Mouse (Mus musculus): ENCODE results near the gene Olfr1219. TPM values are rescaled to one million over a fixed set of nuclear protein-coding genes. Genes with fewer than 3 reads are reported as not detected.

Gene Olfr1219
- polyA plus RNA-seq (2016; fragmentation: Nextera tagmentation; extraction: Ambion mirVana) = not detected in 2 replicates

- Histone ChIP-seq H3K4me3 (no peak within 1 kb of the TSS), H3K27me3 (ENCODE audit: insufficient read depth, poor library complexity, severe bottlenecking) (no peaks in the 10 kb centered on the region), H3K9me3 (no peaks in the 10 kb centered on the region), H3K36me3 (no peaks in the 10 kb centered on the region), H3K4me1 (no peaks in the 10 kb centered on the region), H3K27ac (no peak within 1 kb of the TSS)
- DNase-seq (ENCODE audit: low spot score) = no peak
- 73% methylated on average over 1 of the region's 1 CpGs for WGBS
Measured at GRCm38 (mm10) chr2:89083413-89083812, at the start of gene Olfr1219. Olfr1219 (minus strand) TSS chr2:89083513.

GRCm38 (mm10) chr2:89132954-89133353 is 49.6 kb upstream of the Olfr1219 start, which contains the start of gene Olfr1222:
Olfr1222 (minus strand) TSS chr2:89133054.
- no peaks in the 10 kb centered on the region for H3K4me1 ChIP-seq
- no peaks in the 10 kb centered on the region for H3K36me3 ChIP-seq
- no peak within 1 kb of the TSS for H3K4me3 ChIP-seq
- H3K27me3 ChIP-seq (ENCODE audit: insufficient read depth, poor library complexity, severe bottlenecking) = no peaks in the 10 kb centered on the region
- 41% methylated on average over 3 of the region's 3 CpGs for WGBS
- no peak within 1 kb of the TSS for H3K27ac ChIP-seq
- H3K9me3 ChIP-seq = no peaks in the 10 kb centered on the region
- DNase-seq (ENCODE audit: low spot score) = no peak

DNA sequence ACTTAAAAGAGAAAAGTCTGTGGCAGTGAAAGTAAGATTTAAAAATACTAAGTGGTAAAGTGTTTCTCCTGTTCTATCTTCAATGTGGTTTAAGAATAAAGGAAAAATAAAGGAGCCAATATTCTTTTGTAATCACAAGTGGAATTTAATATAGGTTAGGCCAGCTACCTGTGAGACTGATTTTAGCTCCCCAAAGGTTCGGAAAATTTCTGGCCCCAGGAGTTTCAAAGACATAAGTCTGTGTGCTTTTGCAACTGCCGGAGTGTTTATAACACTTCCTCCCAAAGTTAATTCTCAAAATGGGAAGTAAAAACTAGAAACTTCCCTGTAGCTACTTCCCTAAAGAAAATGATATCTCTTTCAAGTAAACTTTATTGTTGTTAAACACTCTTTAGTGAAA is 33.9 kb upstream of the Olfr1219 start, which contains the start of gene Olfr1221:
TSS of gene Olfr1221 (minus strand) at position 101 of the 400 bp plus-strand sequence.
- no peaks in the 10 kb centered on the region for H3K36me3 ChIP-seq
- no peak within 1 kb of the TSS for H3K4me3 ChIP-seq
- no peaks in the 10 kb centered on the region for H3K27me3 ChIP-seq (ENCODE audit: insufficient read depth, poor library complexity, severe bottlenecking)
- H3K9me3 ChIP-seq = no peaks in the 10 kb centered on the region
- 82% methylated on average over 2 of the region's 2 CpGs for WGBS
- H3K4me1 ChIP-seq = no peaks in the 10 kb centered on the region
- no peak within 1 kb of the TSS for H3K27ac ChIP-seq
- no peak for DNase-seq (ENCODE audit: low spot score)

DNA sequence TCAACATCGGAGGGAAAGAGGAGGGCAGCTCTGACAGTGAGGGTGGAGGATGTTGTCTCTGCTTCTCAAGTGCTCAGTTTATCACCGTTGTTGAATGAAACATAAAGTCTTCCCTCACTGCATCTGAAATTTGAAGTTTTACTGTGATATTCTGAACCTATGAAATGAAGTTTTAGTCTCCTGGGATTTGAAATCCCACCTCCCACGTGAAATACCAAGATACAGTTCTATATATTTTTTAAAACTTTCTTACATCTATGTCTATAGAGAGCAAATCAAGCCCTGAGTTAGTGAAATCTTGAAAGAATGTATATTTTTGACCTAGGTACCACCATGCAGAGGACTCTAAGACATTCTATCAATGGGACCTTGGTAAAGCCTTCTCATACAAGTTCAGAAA is 23.4 kb upstream of the Olfr1219 start, which contains the start of gene Olfr1220:
TSS of gene Olfr1220 (minus strand) at position 101 of the 400 bp plus-strand sequence.
- Histone ChIP-seq H3K4me3 (no peak within 1 kb of the TSS), H3K27ac (no peak within 1 kb of the TSS), H3K27me3 (ENCODE audit: insufficient read depth, poor library complexity, severe bottlenecking) (no peaks in the 10 kb centered on the region), H3K4me1 (no peaks in the 10 kb centered on the region), H3K36me3 (no peaks in the 10 kb centered on the region), H3K9me3 (no peaks in the 10 kb centered on the region)
- no peak for DNase-seq (ENCODE audit: low spot score)
- WGBS = 73% methylated on average over 3 of the region's 3 CpGs

- H3K27ac ChIP-seq = no peak overlapping the region
- H3K9me3 ChIP-seq = no peaks in the 10 kb centered on the region
- H3K27me3 ChIP-seq (ENCODE audit: insufficient read depth, poor library complexity, severe bottlenecking) = no peaks in the 10 kb centered on the region
- no peak overlapping the region for H3K4me3 ChIP-seq
- no peaks in the 10 kb centered on the region for H3K36me3 ChIP-seq
- DNase-seq (ENCODE audit: low spot score) = no peak
- no peaks in the 10 kb centered on the region for H3K4me1 ChIP-seq
Measured at GRCm38 (mm10) chr2:89105651-89106050, 22.3 kb upstream of the Olfr1219 start.

- Histone ChIP-seq H3K4me1 (no peaks in the 10 kb centered on the region), H3K9me3 (no peaks in the 10 kb centered on the region), H3K27ac (no peak overlapping the region), H3K27me3 (ENCODE audit: insufficient read depth, poor library complexity, severe bottlenecking) (no peaks in the 10 kb centered on the region), H3K36me3 (no peaks in the 10 kb centered on the region), H3K4me3 (no peak overlapping the region)
- 95% methylated on average over 1 of the region's 1 CpGs for WGBS
- no peak for DNase-seq (ENCODE audit: low spot score)
Measured at GRCm38 (mm10) chr2:89093848-89094247, 10.5 kb upstream of the Olfr1219 start.

- no peaks in the 10 kb centered on the region for H3K9me3 ChIP-seq
Measured at GRCm38 (mm10) chr2:89081487-89081886, 1.8 kb downstream of the Olfr1219 start.

GRCm38 (mm10) chr2:89061087-89061486 is 22.2 kb downstream of the Olfr1219 start, which contains the start of gene Olfr1218:
Olfr1218 (minus strand) TSS chr2:89061187.
- H3K4me1 ChIP-seq = no peaks in the 10 kb centered on the region
- H3K36me3 ChIP-seq = no peaks in the 10 kb centered on the region
- no peak within 1 kb of the TSS for H3K4me3 ChIP-seq
- H3K27ac ChIP-seq = no peak within 1 kb of the TSS
- no peaks in the 10 kb centered on the region for H3K9me3 ChIP-seq
- no peaks in the 10 kb centered on the region for H3K27me3 ChIP-seq (ENCODE audit: insufficient read depth, poor library complexity, severe bottlenecking)
- DNase-seq (ENCODE audit: low spot score) = no peak

More at GRCm38 (mm10) chr2:89081487-89081886, 1.8 kb downstream of the Olfr1219 start:
- no peaks in the 10 kb centered on the region for H3K36me3 ChIP-seq
- no peak for DNase-seq (ENCODE audit: low spot score)
- H3K27me3 ChIP-seq (ENCODE audit: insufficient read depth, poor library complexity, severe bottlenecking) = no peaks in the 10 kb centered on the region
- H3K4me1 ChIP-seq = no peaks in the 10 kb centered on the region
- no peak overlapping the region for H3K27ac ChIP-seq
- no peak overlapping the region for H3K4me3 ChIP-seq

DNA sequence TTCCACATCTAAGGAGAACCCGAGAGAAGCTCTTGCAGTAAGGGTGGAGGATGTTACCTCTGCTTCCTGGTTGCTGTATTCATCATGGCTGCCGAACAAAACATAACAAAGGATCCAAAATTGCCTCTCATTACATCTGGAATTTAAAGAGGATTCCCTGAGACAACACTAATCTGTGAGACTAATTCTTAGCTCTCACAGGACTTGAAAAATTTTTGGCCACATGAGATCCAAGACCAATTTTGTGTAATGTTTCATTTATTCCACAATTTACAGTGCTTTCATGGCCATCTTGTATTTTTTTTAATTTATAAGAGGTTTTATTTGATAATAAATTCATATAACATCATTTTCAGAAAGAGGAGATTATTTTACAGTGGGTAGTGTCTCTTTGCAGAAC is 51.3 kb downstream of the Olfr1219 start, which contains the start of gene Olfr1217:
TSS of gene Olfr1217 (minus strand) at position 101 of the 400 bp plus-strand sequence.
- Histone ChIP-seq H3K9me3 (no peaks in the 10 kb centered on the region), H3K27me3 (ENCODE audit: insufficient read depth, poor library complexity, severe bottlenecking) (no peaks in the 10 kb centered on the region), H3K36me3 (no peaks in the 10 kb centered on the region), H3K4me1 (no peaks in the 10 kb centered on the region), H3K4me3 (no peak within 1 kb of the TSS), H3K27ac (no peak within 1 kb of the TSS)
- WGBS = 75% methylated on average over 2 of the region's 2 CpGs
- DNase-seq (ENCODE audit: low spot score) = no peak

Other genes starting within 250 kb of the Olfr1219 start
- not detected in 2 replicates for gene Olfr1204, start 234.2 kb downstream of the Olfr1219 start, polyA plus RNA-seq (2016; fragmentation: Nextera tagmentation; extraction: Ambion mirVana)
- not detected in 2 replicates for gene Olfr1206, start 220.3 kb downstream of the Olfr1219 start, polyA plus RNA-seq (2016; fragmentation: Nextera tagmentation; extraction: Ambion mirVana)
- not detected in 2 replicates for gene Olfr1208, start 181.2 kb downstream of the Olfr1219 start, polyA plus RNA-seq (2016; fragmentation: Nextera tagmentation; extraction: Ambion mirVana)
- not detected in 2 replicates for gene Olfr1209, start 168.4 kb downstream of the Olfr1219 start, polyA plus RNA-seq (2016; fragmentation: Nextera tagmentation; extraction: Ambion mirVana)
- not detected in 2 replicates for gene Olfr1211, start 145.4 kb downstream of the Olfr1219 start, polyA plus RNA-seq (2016; fragmentation: Nextera tagmentation; extraction: Ambion mirVana)
- not detected in 2 replicates for gene Olfr1212, start 129.5 kb downstream of the Olfr1219 start, polyA plus RNA-seq (2016; fragmentation: Nextera tagmentation; extraction: Ambion mirVana)
- not detected in 2 replicates for gene Gm13762, start 103.2 kb downstream of the Olfr1219 start, polyA plus RNA-seq (2016; fragmentation: Nextera tagmentation; extraction: Ambion mirVana)
- gene Olfr1214, start 90.9 kb downstream of the Olfr1219 start, polyA plus RNA-seq (2016; fragmentation: Nextera tagmentation; extraction: Ambion mirVana) = not detected in 2 replicates
- not detected in 2 replicates for gene Olfr1215, start 76.5 kb downstream of the Olfr1219 start, polyA plus RNA-seq (2016; fragmentation: Nextera tagmentation; extraction: Ambion mirVana)
- gene Olfr1216, start 65.2 kb downstream of the Olfr1219 start, polyA plus RNA-seq (2016; fragmentation: Nextera tagmentation; extraction: Ambion mirVana) = not detected in 2 replicates
- not detected in 2 replicates for gene Olfr1217, start 51.4 kb downstream of the Olfr1219 start, polyA plus RNA-seq (2016; fragmentation: Nextera tagmentation; extraction: Ambion mirVana)
- not detected in 2 replicates for gene Olfr1218, start 22.3 kb downstream of the Olfr1219 start, polyA plus RNA-seq (2016; fragmentation: Nextera tagmentation; extraction: Ambion mirVana)
- gene Olfr1220, start 23.3 kb upstream of the Olfr1219 start, polyA plus RNA-seq (2016; fragmentation: Nextera tagmentation; extraction: Ambion mirVana) = not detected in 2 replicates
- gene Olfr1221, start 33.8 kb upstream of the Olfr1219 start, polyA plus RNA-seq (2016; fragmentation: Nextera tagmentation; extraction: Ambion mirVana) = not detected in 2 replicates
- gene Olfr1222, start 49.5 kb upstream of the Olfr1219 start, polyA plus RNA-seq (2016; fragmentation: Nextera tagmentation; extraction: Ambion mirVana) = not detected in 2 replicates
- gene Olfr1223, start 68.0 kb upstream of the Olfr1219 start, polyA plus RNA-seq (2016; fragmentation: Nextera tagmentation; extraction: Ambion mirVana) = not detected in 2 replicates
- gene Olfr1224-ps1, start 80.6 kb upstream of the Olfr1219 start, polyA plus RNA-seq (2016; fragmentation: Nextera tagmentation; extraction: Ambion mirVana) = not detected in 2 replicates
- gene Olfr1225, start 91.2 kb upstream of the Olfr1219 start, polyA plus RNA-seq (2016; fragmentation: Nextera tagmentation; extraction: Ambion mirVana) = not detected in 2 replicates
- not detected in 2 replicates for gene Olfr1226, start 116.5 kb upstream of the Olfr1219 start, polyA plus RNA-seq (2016; fragmentation: Nextera tagmentation; extraction: Ambion mirVana)
- gene Olfr1228, start 170.5 kb upstream of the Olfr1219 start, polyA plus RNA-seq (2016; fragmentation: Nextera tagmentation; extraction: Ambion mirVana) = not detected in 2 replicates
- not detected in 2 replicates for gene Olfr1229, start 204.5 kb upstream of the Olfr1219 start, polyA plus RNA-seq (2016; fragmentation: Nextera tagmentation; extraction: Ambion mirVana)
- gene Olfr1230, start 213.8 kb upstream of the Olfr1219 start, polyA plus RNA-seq (2016; fragmentation: Nextera tagmentation; extraction: Ambion mirVana) = not detected in 2 replicates
- not detected in 2 replicates for gene Olfr1231, start 223.6 kb upstream of the Olfr1219 start, polyA plus RNA-seq (2016; fragmentation: Nextera tagmentation; extraction: Ambion mirVana)
- not detected in 2 replicates for gene Olfr1232, start 246.2 kb upstream of the Olfr1219 start, polyA plus RNA-seq (2016; fragmentation: Nextera tagmentation; extraction: Ambion mirVana)